Mouse (Mus musculus): ENCODE measurements around the gene Sec11a.
"Not testable (repeated sequence)": the region's sequence is repeated elsewhere in the genome, so short reads cannot be mapped to it uniquely, and the experiment has no call there.

The Sec11a gene

DNA sequence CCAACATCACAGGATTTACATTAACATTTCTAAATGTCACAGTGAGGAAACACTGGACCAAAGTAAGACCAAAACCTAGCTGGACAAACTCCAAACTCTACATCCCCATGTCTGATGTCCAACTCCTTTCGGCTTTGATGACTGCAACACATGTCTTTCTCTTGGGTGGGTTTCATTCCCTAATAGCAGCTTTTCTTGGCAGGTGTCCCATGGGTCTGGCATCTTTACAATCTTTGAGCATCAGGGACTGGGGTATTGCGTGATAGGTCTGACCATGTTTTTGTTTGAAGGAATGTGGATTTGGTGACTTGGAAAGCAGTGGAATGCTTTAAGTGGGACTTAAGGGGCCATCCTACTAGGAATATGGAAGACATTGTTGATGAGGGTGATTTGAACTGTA is 9.3 kb upstream of the Sec11a start:
- in situ Hi-C loops (cut with MseI, MboI), result no loop called here

DNA sequence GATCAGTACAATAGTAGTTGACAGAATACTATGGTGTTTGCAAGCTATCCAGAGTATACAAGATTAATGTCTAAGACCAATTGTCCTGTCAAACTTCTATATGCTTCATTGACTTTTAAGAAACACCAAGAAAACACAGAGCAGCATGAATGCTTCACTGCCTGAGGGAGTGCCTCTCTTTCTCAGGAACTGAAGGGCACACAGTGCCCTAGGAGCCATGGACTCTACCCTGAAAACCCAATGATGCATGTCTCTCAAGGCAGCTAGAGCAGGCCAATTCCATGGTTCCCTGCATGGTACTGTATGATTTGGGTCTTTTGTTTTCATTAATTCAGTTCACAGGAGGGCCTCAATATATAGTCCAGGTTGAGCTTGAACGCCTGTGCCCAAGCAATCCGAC is 6.7 kb upstream of the Sec11a start:
- in situ Hi-C loops (cut with MseI, MboI), result no loop called here

DNA sequence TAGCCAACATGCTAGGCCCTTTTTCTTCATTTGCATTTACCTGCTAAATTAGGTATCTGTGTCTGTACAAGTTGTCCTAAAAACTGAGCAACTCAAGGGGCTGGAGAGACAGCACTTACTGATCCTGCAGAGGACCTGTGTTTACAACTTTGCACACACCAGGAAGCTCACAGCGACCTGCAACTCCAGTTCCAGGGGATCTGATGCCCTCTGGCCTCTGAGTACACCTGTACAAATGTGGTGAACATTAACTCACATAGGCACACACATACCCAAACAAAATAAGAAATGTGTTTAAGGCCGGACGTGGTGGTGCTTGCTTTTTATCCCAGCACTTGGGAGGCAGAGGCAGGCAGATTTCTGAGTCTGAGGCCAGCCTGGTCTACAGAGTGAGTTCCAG is 4.6 kb upstream of the Sec11a start:
- in situ Hi-C loops (cut with MseI, MboI), result no loop called here

DNA sequence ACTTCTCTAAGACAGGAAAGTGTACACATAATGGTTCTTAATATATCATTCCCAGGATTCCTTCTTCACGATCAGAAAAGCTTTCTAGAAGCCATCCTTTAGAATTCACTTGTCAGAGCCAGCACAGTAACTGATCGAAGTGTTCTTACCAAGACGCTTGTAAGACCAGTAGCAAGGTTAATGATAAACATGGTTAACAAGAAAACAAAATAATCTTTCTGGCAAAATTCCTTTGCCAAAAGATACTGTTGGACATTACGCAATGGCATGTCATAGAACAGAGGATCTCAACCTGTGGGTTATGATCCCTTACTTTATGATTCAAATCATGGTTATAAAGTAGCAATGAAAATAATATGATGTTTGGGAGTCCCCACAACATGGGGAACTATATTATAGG is 3.9 kb upstream of the Sec11a start:
- in situ Hi-C loops (cut with MseI, MboI), result no loop called here

DNA sequence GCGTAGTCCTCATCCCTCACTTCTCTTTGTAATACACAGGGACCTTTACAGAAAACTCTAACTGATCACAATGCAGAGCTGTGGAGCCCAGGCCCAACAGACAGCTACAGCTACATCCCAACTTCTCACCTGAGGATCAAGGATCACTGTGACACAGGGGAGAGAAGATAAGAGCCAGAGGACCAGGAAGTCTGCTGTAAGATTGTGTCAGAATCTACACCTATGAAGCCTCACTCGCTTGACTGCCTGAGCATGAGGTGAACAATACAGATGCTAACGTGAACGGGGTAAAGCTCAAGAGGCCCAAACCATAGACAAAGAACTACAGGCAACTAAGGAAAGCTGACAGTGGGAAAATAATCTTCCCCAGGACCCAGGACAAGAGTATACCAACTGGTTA is 7.8 kb downstream of the Sec11a start:
- in situ Hi-C loops (cut with MseI, MboI), result no loop called here

DNA sequence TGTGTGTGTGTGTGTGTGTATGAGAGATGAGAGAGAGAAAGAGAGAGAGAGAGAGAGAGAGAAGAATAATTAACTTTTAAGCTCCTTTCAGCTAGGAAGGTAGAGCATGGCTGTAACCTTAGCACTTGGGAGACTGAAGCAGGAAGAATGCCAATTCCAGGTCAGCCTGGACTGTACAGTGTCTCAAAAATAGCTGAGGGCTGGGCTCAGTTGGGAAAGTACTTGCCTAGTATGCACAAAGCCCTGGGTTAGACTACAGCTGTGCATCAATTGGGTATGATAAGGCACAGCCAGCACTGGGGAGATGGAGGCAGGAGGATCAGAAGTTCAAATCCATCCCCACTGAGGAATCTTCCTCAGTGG is 10.3 kb downstream of the Sec11a start:
- in situ Hi-C loops (cut with MseI, MboI), result not testable (repeated sequence)

DNA sequence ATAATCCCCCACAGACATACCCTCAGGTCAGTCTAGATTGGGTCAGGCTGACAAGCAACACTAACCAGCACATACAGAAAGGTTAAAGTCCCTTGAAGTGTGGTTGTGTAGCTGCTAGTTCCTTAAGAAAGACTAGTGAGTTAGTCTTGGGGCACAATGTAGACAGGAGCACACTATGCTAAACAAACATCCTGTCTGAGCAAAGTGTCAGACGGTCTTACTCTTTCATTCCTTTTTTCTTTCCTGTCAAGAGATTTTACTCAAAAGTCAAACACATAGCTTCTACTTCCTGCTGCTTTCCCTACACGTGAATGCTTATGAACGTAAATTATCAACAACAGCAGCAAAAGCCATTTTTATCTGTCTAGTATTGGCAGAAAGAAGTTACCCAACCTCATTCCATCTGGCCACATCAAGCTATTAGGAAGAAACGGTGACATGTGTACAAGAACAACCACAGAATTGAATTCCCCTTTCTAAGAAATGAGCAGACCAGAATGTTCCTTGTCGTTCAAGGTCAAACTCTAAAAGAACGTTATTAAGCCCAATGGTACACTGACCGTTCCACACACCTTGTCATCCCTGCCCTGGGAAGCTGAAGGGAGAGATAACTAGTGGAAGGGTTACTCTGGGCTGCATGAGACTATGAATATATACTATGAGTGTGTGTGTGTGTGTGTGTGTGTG is 10.8 kb downstream of the Sec11a start:
- in situ Hi-C loops (cut with MseI, MboI), result not testable (repeated sequence)

DNA sequence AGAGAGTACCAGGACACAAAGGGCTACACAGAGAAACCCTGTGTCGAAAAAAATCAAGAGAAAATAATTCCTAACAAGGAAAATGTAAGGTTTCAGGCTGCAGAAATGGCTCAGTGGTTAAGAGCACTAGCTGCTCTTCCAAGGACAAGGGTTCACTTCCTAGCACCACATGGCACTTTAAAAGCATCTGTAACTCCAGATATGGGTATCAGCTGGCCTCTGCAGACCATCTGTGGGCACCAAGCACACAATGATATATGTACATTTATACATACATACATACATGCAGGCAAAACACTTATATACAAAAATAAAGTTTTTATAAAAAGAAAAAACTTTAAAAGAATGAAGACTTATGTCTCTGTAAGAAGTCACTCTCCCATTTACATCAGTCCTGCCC is 11.7 kb downstream of the Sec11a start:
- in situ Hi-C loops (cut with MseI, MboI), result no loop called here

DNA sequence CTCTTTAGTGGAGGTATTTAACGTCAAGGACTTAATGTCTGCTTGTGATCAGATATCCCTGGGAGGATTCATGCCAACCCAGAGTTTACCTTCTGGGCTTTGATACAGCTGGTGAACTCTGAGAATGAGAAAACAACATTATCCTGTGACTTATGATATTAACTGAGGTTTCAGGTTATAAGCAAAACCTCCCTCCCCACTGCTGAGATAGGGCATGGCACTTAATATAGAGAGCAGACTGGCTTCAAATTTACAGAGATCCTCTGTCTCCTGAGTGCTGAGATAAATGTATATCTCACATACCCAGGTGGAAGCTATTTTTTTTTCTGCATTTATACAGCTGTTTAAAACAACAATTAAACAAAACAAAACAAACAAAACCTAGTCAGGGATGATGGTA is 14.8 kb downstream of the Sec11a start:
- in situ Hi-C loops (cut with MseI, MboI), result no loop called here

DNA sequence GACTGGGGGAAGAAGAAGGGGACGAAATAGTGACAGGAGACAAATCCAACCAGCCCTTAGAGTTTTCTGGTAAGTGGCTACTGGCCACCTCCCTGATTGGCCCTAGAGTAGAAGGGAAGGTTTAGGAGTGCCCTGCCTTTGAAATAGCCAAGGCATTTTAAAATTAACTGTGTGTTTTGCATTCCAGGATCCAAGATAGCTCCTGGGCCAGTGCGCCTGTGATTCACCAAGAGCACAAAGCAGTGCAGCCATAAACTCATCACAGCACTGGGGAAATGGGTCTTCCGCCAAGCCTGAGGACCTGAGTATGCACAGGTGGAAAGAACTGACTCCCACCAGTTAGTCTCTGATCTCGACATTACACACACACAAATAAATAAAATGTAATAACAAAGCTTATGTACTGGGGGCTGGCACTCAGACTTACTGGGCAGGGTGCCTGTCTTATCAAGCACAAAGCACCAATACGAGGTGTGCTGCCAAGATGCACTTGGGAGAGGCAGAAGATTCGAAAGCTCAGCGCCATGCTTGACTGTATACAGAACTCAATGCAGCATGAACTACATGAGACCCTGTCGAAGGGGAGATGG is 15.9 kb downstream of the Sec11a start:
- in situ Hi-C loops (cut with MseI, MboI), result no loop called here

DNA sequence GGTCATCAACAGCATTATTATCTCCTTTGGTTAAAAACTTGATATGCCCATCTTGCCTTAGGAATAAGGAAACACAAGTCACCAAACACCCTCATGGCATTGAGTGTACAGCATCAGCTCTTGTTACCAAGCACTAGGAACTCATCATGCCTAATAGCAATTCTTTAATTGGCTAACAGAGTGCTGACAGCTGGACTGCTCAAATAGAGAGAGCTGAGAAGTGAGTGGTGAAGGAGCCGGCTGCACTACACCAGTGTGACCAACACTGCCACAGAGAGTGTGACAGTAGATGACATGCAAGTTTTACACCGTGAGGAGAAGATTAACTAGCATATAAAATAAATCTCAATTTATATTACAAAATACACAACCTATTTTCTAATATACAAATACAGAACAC is 24.4 kb downstream of the Sec11a start:
- in situ Hi-C loops (cut with MseI, MboI), result no loop called here

DNA sequence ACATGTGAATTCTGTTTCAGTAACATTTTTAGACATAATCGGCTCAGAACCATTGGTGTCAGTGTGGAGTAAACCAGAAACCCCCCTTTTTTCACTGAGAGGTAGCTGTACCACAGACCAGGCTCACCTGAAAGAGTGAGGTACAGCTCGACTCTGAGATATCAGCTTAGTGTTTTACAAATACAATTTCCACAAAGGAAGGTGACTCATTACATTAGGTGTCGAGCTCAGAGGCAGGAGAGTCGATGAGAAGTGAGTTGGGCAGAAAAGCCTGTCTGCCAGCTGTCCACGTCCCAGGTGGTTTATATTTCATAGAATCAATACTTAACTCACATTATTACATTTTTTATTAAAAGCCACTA is 28.0 kb downstream of the Sec11a start:
- in situ Hi-C loops (cut with MseI, MboI), result no loop called here

DNA sequence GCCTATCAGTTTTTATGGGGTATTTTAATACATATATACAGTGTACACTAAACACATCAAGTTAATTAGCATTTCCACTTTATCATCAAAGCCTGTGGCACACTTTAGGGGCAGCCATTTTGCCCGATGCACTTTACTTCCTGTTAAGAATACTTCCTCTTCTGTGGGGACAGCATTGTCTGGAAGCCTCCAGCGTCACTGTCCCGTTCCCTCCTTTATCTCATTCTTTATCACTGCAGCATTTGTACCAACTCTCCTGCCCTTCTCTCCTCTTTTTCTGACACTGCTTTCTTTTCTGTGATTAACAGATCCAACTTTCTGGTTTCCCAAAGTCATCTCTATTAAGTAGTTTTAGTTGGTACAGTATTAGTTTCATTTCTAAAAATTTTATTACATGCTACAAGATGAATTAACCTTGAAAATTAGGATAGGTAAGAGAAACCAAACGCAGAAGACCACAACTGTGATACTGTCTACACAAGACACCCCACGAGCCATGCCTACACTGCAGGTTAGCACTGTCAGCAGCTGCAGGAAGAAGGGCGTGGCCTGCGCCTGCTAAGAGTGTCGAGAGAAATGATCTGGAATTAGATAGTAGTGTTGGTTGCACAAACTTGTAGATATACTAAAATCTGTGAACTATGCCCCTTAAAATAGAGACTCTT is 28.5 kb downstream of the Sec11a start:
- in situ Hi-C loops (cut with MseI, MboI), result no loop called here

DNA sequence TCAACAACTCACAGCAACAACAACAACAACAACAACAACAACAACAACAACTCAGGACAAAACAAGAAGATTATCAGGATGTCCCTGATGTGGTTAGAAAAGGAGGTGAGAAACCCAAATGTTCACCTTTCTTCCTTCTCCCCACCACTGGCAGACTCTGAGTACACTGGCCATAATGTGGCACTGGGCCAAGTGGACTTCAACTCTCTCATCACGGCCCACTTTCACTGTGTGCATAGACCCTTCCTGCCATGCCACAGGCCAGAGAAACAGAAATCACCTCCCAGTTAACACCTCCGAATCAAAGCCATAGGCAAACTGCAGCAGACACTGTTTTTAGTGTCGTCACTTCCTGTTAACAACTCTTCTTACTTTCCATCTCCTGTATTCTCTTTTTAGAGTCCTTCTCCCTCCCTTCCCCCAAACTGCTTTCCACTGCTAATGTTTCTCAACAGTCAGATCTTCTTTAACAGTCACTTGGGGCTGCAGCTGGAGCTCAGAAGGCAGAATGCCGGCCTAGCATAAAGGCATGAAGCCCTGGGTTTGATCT is 29.6 kb downstream of the Sec11a start:
- in situ Hi-C loops (cut with MseI, MboI), result no loop called here

DNA sequence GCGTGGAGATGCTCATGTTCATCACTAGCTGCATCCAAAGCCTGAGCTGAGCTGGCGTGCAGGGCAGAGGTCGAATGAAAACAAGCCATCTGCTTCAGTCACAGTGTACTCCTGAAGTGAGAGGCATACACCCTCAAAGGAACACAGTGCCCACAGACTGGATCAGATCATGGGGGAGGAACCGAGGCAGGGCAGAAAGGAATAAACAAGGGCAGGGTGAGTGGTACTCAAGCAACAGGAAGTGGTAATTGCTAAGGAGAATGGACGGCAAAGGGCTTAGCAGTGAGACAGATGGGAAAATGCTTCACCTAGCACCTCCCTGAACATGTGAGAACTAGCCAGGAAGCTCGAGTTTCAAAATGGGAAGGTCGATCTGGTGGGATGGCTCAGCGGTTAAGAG is 35.1 kb downstream of the Sec11a start:
- in situ Hi-C loops (cut with MseI, MboI), result no loop called here

DNA sequence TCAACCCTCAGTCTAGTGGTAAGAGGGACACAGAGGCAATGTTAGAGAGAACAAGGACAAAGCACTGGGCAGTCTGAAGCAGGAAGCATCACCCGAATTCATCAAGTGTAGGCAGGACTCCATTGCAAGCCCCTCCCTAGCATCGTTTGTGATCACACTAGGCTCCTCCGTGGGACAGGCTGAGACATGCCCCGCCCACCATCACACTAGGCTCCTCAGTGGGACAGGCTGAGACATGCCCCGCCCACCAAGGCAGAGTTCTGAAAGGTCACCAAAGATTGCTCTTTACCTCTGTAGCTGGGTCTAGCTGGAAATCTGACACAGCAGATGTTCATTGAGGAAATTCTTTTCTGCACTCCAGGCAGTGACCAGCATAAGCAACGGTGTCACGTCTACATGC is 36.5 kb downstream of the Sec11a start:
- in situ Hi-C loops (cut with MseI, MboI), result no loop called here

DNA sequence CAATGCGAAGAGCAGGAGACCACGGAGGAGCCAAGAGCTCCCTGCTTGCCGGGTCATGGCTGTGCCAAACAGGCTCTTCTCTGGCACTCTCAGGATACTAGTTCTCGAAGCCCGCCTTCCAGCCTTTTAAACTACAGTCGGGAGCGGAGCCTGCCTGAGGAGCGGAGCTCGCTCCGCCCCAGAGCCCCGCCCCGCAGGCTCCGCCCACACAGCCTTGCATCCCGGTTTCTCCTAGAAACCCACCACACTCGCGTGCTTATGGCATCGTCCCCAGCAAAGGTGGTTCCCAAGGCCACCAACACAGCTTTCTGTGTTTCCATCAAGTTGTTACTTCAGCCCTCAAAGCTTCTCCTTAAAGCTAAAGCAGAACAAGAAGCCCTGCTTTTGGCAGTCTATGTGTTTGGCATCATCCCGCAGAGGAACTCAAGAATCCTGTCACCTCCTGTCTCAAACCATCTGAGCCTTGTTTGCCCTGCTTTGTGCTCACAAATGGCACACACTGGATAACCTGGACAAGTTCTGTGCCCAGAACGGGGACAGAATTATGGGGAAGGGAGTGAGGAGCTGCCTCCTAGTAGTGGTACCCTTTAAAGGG is 42.6 kb downstream of the Sec11a start, which contains the start of gene Nmb:
TSS of gene Nmb (minus strand) at position 156 of the 595 bp plus-strand sequence.
- in situ Hi-C loops (cut with MseI, MboI), result no loop called here

DNA sequence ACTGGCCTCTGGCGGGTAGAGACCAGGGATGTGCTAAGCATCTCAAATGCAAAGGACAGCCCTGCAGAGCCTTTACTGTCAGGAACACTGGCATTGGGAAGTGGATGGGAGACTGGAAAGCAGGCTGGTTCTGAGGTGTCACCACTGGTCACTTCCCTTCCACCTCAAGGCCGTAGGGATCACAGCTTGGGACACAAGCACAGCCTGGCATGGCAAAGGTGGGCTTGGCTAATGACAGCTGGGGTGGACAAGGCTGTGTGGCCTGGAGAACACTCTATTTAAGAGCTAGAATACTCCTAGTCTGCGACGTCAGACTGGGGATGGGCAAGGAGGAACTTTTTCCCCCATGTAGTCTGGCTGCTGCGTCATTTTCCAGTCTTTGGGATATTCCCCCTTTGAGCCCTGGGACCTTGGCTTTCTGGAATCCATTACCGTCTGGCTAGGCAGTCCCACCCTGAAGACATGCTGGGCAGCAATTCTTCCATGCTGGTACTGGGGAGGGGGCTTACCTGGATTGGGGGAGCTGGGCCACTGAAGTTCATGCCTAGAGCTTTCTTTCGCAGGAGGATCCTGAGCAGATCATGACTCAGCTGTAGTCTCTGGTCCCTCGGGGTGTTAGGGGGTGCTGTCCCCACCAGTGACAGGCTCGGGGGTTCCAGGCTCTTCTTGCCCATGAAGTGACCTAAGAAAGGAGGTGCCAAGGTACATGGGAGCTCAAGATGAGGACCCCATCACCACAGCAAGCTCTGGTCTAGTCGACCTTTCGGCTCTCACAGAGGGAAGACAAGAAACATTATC is 43.8 kb downstream of the Sec11a start:
- in situ Hi-C loops (cut with MseI, MboI), result no loop called here

DNA sequence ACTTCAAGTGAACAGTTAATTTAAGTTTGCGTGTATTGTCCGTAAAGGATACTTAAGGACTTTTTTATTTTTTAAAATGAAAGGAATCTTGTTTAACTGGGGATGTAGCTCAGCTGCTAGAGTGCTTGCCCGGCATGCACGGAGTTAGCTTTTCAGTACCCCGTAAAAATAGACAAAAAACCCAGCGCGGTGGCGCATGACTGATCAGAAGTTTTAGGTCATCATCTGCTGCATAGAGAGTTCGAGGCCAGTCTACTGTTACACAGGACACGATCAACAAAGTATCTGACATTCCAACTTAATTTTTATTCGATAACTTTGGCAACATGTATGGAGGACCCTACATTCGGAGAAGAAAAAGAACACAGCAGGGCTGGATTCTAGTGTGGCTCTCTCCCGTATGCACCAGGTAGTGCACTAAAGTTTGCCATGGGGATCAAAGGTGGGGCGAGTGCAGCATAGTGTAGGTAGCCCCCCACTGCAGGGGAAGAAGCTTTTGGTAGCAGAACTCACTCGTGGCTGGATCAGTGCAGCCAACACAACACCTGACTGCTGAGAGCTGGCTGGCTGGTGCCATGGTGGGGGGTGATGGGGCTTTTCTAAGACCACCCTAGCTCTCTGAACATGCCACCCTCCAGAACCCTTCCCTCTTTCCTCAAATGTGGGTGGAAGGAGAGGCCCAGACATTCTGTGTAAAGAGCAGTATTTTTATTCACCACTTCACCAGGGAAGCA is 45.9 kb downstream of the Sec11a start:
- in situ Hi-C loops (cut with MseI, MboI), result no loop called here

DNA sequence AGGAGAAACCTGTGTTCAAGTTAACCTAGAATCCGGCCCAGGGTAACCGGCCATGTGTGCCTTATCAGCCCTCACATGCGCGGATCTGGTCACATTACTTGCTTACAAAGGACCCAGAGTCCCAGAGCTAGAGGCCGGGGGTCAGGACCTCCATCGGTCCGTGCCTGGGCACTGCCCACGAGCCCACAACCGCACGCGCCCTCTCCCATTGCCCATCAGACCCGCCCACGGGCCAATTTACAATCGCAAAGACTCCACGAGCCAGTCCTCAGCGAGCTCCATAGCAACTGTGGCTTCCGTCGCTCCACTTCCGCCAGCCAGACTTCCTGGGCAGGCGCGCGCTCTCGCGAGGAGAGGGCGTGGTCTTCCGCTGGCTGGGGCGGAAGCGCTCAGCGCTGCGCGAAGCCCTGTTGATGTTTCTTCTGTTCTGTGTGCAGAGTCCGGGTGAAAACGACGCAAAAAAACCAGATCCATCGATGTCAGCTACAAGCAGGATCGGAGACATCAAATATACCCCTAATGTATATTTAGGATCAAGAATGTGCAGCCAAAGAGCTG is 46.6 kb downstream of the Sec11a start, which contains the start of gene Wdr73:
TSS of gene Wdr73 (minus strand) at position 326 of the 558 bp plus-strand sequence.
- in situ Hi-C loops (cut with MseI, MboI), result no loop called here

DNA sequence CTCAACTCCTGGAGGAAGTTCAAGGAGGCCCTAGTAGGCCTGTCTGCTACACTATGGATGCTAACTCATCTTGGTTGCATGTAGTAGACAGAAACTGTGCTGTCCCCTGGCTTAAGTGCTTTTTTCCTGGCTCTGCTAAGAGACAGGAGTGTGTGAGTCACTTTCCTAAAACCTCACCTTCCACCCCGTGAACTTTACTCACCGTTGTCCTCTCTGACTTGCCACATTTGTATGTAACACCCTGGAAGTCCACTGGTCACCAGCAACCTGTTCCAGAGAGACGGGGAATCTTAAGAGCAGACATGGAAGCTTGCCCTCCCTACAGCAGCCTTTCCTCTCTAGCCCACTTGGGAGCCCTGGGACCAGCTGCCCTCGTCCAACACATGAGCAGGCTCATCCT is 49.9 kb downstream of the Sec11a start:
- in situ Hi-C loops (cut with MseI, MboI), result no loop called here

Measured in mouse trophoblast stem cell (cell line).